Mouse (Mus musculus) stomach, postnatal 0 days (tissue): ENCODE measurements around the gene Dnaaf2.

ENCODE experiments used
- CTCF ChIP-seq: IDR thresholded peaks from 2 replicates; pipeline ENCODE4 v1.5.1; 2016; ENCODE audit warnings: antibody characterized with exemption, low read depth, mild to moderate bottlenecking, moderate library complexity
- EP300 ChIP-seq: optimal IDR thresholded peaks from 2 replicates; pipeline ENCODE3; 2016; ENCODE audit warnings: antibody characterized with exemption

GRCm38 (mm10) chr12:69164904-69165303 lies 33.3 kb downstream of the Dnaaf2 start:
- TF ChIP-seq EP300 (no peak), CTCF (peak; percentile 26)
